ENCODE assay signal across 13 mouse cellular contexts in the genomic region with DNA sequence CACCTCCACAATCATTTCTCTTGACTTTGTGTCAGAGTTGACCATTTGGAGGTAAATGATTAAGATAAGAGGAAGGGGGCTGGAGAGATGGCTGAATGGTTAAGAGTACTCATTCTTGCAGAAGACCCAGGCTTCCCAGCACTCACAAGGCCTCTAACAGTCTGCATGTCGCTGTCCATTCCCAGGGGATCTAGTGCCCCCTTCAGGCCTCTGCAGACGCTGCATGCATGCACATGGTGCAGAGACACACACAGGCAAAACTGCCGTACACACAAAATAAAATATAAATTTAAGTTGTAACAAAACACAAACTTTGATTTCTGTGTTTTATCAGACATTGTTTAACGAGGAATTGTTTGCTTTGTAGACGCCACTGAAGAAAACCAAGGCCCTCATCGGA. TPM values are rescaled to one million over a fixed set of nuclear protein-coding genes. Genes with fewer than 3 reads are reported as not detected.
A peak's percentile ranks its signal among the peaks of the same experiment; 100 is the strongest.
DNase-seq lines count a peak whose midpoint lies in the region; ATAC-seq and TF ChIP-seq lines count a peak whose summit lies in the region.
"Had no signal": no experiment of that assay in that cellular context is flagged by ENCODE, and none has a peak within 500 bp of the region (broad histone marks: within the 10 kb centered on the region; RNA-seq: fewer than 3 reads in every experiment).

No protein-coding gene starts in this region.

- dilution Hi-C loops in CH12.LX (cut with MboI; ENCODE audit: extremely low pct_ligation_motif_present, extremely low pct_unique_long_range_greater_than_20kb, low sequenced_read_pairs): no loop called here

- H3K4me2 ChIP-seq in forebrain, postnatal 0 days (ENCODE audit: low read depth): no peak overlapping the region
- H3K4me2 ChIP-seq in forebrain, embryonic 15.5 days (replicated peaks): no peak overlapping the region
- no peak overlapping the region for H3K4me2 ChIP-seq in liver, embryonic 12.5 days
- H3K4me2 ChIP-seq in CH12.LX (ENCODE audit: insufficient read depth, low read depth, poor library complexity, severe bottlenecking): no peak overlapping the region
- H3K4me2 ChIP-seq: heart, embryonic 12.5 days; hindbrain, embryonic 15.5 days; limb, embryonic 13.5 days had no signal

- no peak for TF ChIP-seq EP300 in CH12.LX (IDR thresholded peaks at IDR 0.05; ENCODE audit: low read length)

- H3K9ac ChIP-seq in forebrain, postnatal 0 days: no peak overlapping the region
- H3K9ac ChIP-seq in forebrain, embryonic 15.5 days (replicated peaks): no peak overlapping the region
- H3K9ac ChIP-seq in liver, adult 2 months (ENCODE audit: low read depth, low read length): no peak overlapping the region
- no peak overlapping the region for H3K9ac ChIP-seq in liver, embryonic 12.5 days
- H3K9ac ChIP-seq in CH12.LX (ENCODE audit: insufficient read depth, low read depth): no peak overlapping the region
- H3K9ac ChIP-seq: heart, embryonic 12.5 days; hindbrain, embryonic 15.5 days; limb, embryonic 13.5 days had no signal

- H3K36me3 ChIP-seq in forebrain, postnatal 0 days (ENCODE audit: insufficient read depth): peaks cover 42% of the 10 kb centered on the region
- H3K36me3 ChIP-seq in forebrain, embryonic 15.5 days: peaks cover 36% of the 10 kb centered on the region; the same call in 1 of the 2 replicates
- peaks cover 23% of the 10 kb centered on the region for H3K36me3 ChIP-seq in liver, adult 2 months (ENCODE audit: control insufficient read depth, insufficient read depth, low read length)
- H3K36me3 ChIP-seq in liver, embryonic 12.5 days: peaks cover 50% of the 10 kb centered on the region
- H3K36me3 ChIP-seq in CH12.LX (replicated peaks in 1 of 2; ENCODE audit: control insufficient read depth in 1 of 2, insufficient read depth in 1 of 2, low read length in 1 of 2): peaks cover 25 to 62% of the 10 kb centered on the region in 2 experiments

- TF ChIP-seq CTCF in forebrain, postnatal 0 days (IDR thresholded peaks at IDR 0.05; ENCODE audit: low read depth): peak; percentile 34; the same call in 1 of the 2 replicates
- TF ChIP-seq CTCF in liver, adult 2 months (IDR thresholded peaks at IDR 0.05; ENCODE audit: low read depth, low read length): peak; percentile 81
- TF ChIP-seq CTCF in CH12.LX (conservative IDR thresholded peaks at IDR 0.05 in 1 of 2, IDR thresholded peaks at IDR 0.05 in 1 of 2; ENCODE audit: low read depth in 2 of 2, low read length in 2 of 2): peak in 1 of 2 experiments; percentile 52; a peak in 2 of 4 replicates

- H3K27ac ChIP-seq in forebrain, postnatal 0 days (ENCODE audit: low read depth, low read length): no peak overlapping the region
- H3K27ac ChIP-seq in forebrain, embryonic 15.5 days (replicated peaks): no peak overlapping the region
- H3K27ac ChIP-seq in liver, adult 2 months (replicated peaks; ENCODE audit: insufficient read depth, low read depth, low read length): no peak overlapping the region
- H3K27ac ChIP-seq in liver, embryonic 12.5 days: no peak overlapping the region
- H3K27ac ChIP-seq in CH12.LX (ENCODE audit: insufficient read depth, low read depth): no peak overlapping the region
- H3K27ac ChIP-seq: hindbrain, embryonic 15.5 days; limb, embryonic 13.5 days had no signal

- in situ Hi-C loops in CH12.LX (cut with MboI; ENCODE audit: low pct_ligation_motif_present, low pct_unique_long_range_greater_than_20kb, low sequenced_read_pairs): no loop called here

- no peak overlapping the region for H3K4me3 ChIP-seq in forebrain, postnatal 0 days (ENCODE audit: low read depth, low read length)
- H3K4me3 ChIP-seq in forebrain, embryonic 15.5 days: no peak overlapping the region
- H3K4me3 ChIP-seq in liver, adult 2 months (ENCODE audit: insufficient read depth, low read depth, low read length): no peak overlapping the region
- no peak overlapping the region for H3K4me3 ChIP-seq in liver, embryonic 12.5 days
- no peak overlapping the region for H3K4me3 ChIP-seq in CH12.LX (replicated peaks in 1 of 3; ENCODE audit: low read depth in 2 of 3, low read length in 2 of 3, poor library complexity in 1 of 3)
- H3K4me3 ChIP-seq: heart, embryonic 12.5 days; hindbrain, embryonic 15.5 days; limb, embryonic 13.5 days had no signal

- ATAC-seq in forebrain, postnatal 0 days: no peak
- ATAC-seq in forebrain, embryonic 15.5 days (replicated peaks): no peak
- ATAC-seq in liver, embryonic 12.5 days: no peak
- no peak for ATAC-seq in monocyte, adult 5-6 weeks (replicated peaks; ENCODE audit: insufficient number of reproducible peaks, low FRiP score, low TSS enrichment, poor library complexity, severe bottlenecking)

- 98% methylated on average over 6 of the region's 6 CpGs for WGBS in forebrain, postnatal 0 days
- 93% methylated on average over 6 of the region's 6 CpGs for WGBS in forebrain, embryonic 15.5 days
- WGBS in liver, adult 2 months: 93% methylated on average over 6 of the region's 6 CpGs
- WGBS in liver, embryonic 12.5 days (ENCODE audit: insufficient replicate concordance): 79% methylated on average over 6 of the region's 6 CpGs

- peaks cover 31% of the 10 kb centered on the region for H3K79me2 ChIP-seq in liver, adult 2 months (ENCODE audit: control insufficient read depth, insufficient read depth, low read length)
- H3K79me2 ChIP-seq in CH12.LX (replicated peaks; ENCODE audit: control insufficient read depth, extremely low read depth, insufficient read depth, poor library complexity, severe bottlenecking): peaks cover 23% of the 10 kb centered on the region

- no peak for TF ChIP-seq POLR2A in liver, adult 2 months (IDR thresholded peaks at IDR 0.05; ENCODE audit: extremely low read depth, insufficient read depth, low read length)
- TF ChIP-seq POLR2A in CH12.LX (IDR thresholded peaks at IDR 0.05; ENCODE audit: low read depth, low read length): no peak

- H3K4me1 ChIP-seq in forebrain, postnatal 0 days (ENCODE audit: insufficient read depth): peaks cover 5% of the 10 kb centered on the region; the same call in 1 of the 2 replicates
- H3K4me1 ChIP-seq in forebrain, embryonic 15.5 days: peaks cover 17% of the 10 kb centered on the region
- H3K4me1 ChIP-seq in liver, adult 2 months (ENCODE audit: control insufficient read depth, insufficient read depth, low read length): peaks cover 13% of the 10 kb centered on the region
- peaks cover 49% of the 10 kb centered on the region for H3K4me1 ChIP-seq in liver, embryonic 12.5 days
- peaks cover 16 to 54% of the 10 kb centered on the region in 2 experiments for H3K4me1 ChIP-seq in CH12.LX (ENCODE audit: control insufficient read depth in 1 of 2, insufficient read depth in 2 of 2)

- no peaks in the 10 kb centered on the region for H3K27me3 ChIP-seq in forebrain, postnatal 0 days (ENCODE audit: insufficient read depth, low read length)
- no peaks in the 10 kb centered on the region for H3K27me3 ChIP-seq in forebrain, embryonic 15.5 days
- no peaks in the 10 kb centered on the region for H3K27me3 ChIP-seq in liver, adult 2 months (ENCODE audit: control insufficient read depth, insufficient read depth, low read length)
- H3K27me3 ChIP-seq in liver, embryonic 12.5 days (replicated peaks): no peaks in the 10 kb centered on the region
- no peaks in the 10 kb centered on the region for H3K27me3 ChIP-seq in CH12.LX (replicated peaks)
- H3K27me3 ChIP-seq: heart, embryonic 12.5 days; hindbrain, embryonic 15.5 days; limb, embryonic 13.5 days had no signal

- peak; percentile 18 for TF ChIP-seq RAD21 in CH12.LX (IDR thresholded peaks at IDR 0.05; ENCODE audit: low read depth, low read length)

- H3K9me3 ChIP-seq in forebrain, postnatal 0 days (ENCODE audit: low read length): no peaks in the 10 kb centered on the region
- H3K9me3 ChIP-seq in forebrain, embryonic 15.5 days: no peaks in the 10 kb centered on the region
- no peaks in the 10 kb centered on the region for H3K9me3 ChIP-seq in liver, embryonic 12.5 days (replicated peaks)
- peaks cover 6% of the 10 kb centered on the region for H3K9me3 ChIP-seq in CH12.LX (replicated peaks; ENCODE audit: low read length)
- H3K9me3 ChIP-seq: heart, embryonic 12.5 days; hindbrain, embryonic 15.5 days; limb, embryonic 13.5 days had no signal

- DNase-seq in forebrain, postnatal 0 days: no peak
- no peak for DNase-seq in liver, adult 2 months (ENCODE audit: extremely low read depth, low read depth, low spot score)
- DNase-seq in CH12.LX (ENCODE audit: extremely low read depth): no peak
- DNase-seq in induced T-regulatory cell, adult 2 months (ENCODE audit: low read depth): peak; percentile 23
- DNase-seq in right cerebral cortex, postnatal 10 days (ENCODE audit: low spot score in 2 of 2): no peak
- DNase-seq: cerebellum, postnatal 10 days; thymus, postnatal 25 days had no signal

TF ChIP-seq in CH12.LX, 34 proteins besides CTCF, POLR2A, EP300 and RAD21:
- TF ChIP-seq KAT2A (IDR thresholded peaks at IDR 0.05; ENCODE audit: insufficient replicate concordance, low read length): no peak

RNA-seq across cellular contexts. Expression of a gene that starts 5.9 kb away (rescaled TPM):
- 44.7 and 67.8 TPM in 2 replicates for total RNA-seq in forebrain, postnatal 0 days (2014; rRNA removed)
- 31.4 and 40.4 TPM in 2 replicates for polyA plus RNA-seq in forebrain, postnatal 0 days (2015; fragmentation: Nextera tagmentation; extraction: Ambion mirVana)
- 30.3 and 34.7 TPM in 2 replicates for polyA plus RNA-seq in forebrain, embryonic 15.5 days (2015; fragmentation: Nextera tagmentation; extraction: Ambion mirVana)
- 84.0 and 102 TPM in 2 replicates for total RNA-seq in liver, adult 2 months (2014; rRNA removed)
- polyA plus RNA-seq in liver, adult 2 months (2012; rRNA removed): 65.7 and 78.4 TPM in 2 replicates
- 20.0 and 20.3 TPM in 2 replicates for polyA plus RNA-seq in liver, embryonic 12.5 days (2016; fragmentation: Nextera tagmentation; extraction: Ambion mirVana)
- total RNA-seq in CH12.LX (2012; rRNA removed) (58.2 and 77.2 TPM in 2 replicates), CH12.LX (2014; rRNA removed) (28.4 and 28.7 TPM in 2 replicates)
- 87.3 and 104 TPM in 2 replicates for polyA plus RNA-seq in CH12.LX (2012; ENCODE audit: insufficient read length, low read depth)
- 88.0 to 114 TPM (median 88.1 TPM) in 3 replicates for total RNA-seq in monocyte, adult 5-6 weeks (2017)

RNA-seq across cellular contexts. Expression of a gene that starts 19.7 kb away (rescaled TPM):
- total RNA-seq in forebrain, postnatal 0 days (2014; rRNA removed): 34.7 and 36.0 TPM in 2 replicates
- 5.6 and 7.5 TPM in 2 replicates for polyA plus RNA-seq in forebrain, postnatal 0 days (2015; fragmentation: Nextera tagmentation; extraction: Ambion mirVana)
- 8.5 and 9.1 TPM in 2 replicates for polyA plus RNA-seq in forebrain, embryonic 15.5 days (2015; fragmentation: Nextera tagmentation; extraction: Ambion mirVana)
- total RNA-seq in liver, adult 2 months (2014; rRNA removed): 8.4 and 10.7 TPM in 2 replicates
- polyA plus RNA-seq in liver, adult 2 months (2012; rRNA removed): 0.81 and 2.6 TPM in 2 replicates
- 0.11 and 0.30 TPM in 2 replicates for polyA plus RNA-seq in liver, embryonic 12.5 days (2016; fragmentation: Nextera tagmentation; extraction: Ambion mirVana)
- total RNA-seq in CH12.LX (2012; rRNA removed) (not detected in 2 replicates), CH12.LX (2014; rRNA removed) (not detected in 2 replicates)
- polyA plus RNA-seq in CH12.LX (2012; ENCODE audit: insufficient read length, low read depth): 0.16 TPM in 1 of 2 replicates, not detected in the other
- 4.9 to 18.6 TPM (median 9.3 TPM) in 3 replicates for total RNA-seq in monocyte, adult 5-6 weeks (2017)
